Comparison of ENCODE assay signal across 8 mouse cellular contexts in genomic region chr12:73053668-73054241, GRCm38 (mm10). TPM values are rescaled to one million over a fixed set of nuclear protein-coding genes. Genes with fewer than 3 reads are reported as not detected.
DNase-seq lines count a peak whose midpoint lies in the region; ATAC-seq and TF ChIP-seq lines count a peak whose summit lies in the region.

TSS of gene Six1 (minus strand) at chr12:73053887.

- peaks cover 95% of the 10 kb centered on the region for H3K27me3 ChIP-seq in hindbrain, embryonic 14.5 days (ENCODE audit: control insufficient read depth, insufficient read depth, low read length)
- peaks cover 77% of the 10 kb centered on the region for H3K27me3 ChIP-seq in midbrain, embryonic 15.5 days (replicated peaks)

- peak within 1 kb of the TSS; percentile 49 for H3K4me3 ChIP-seq in layer of hippocampus, adult 2 months
- H3K4me3 ChIP-seq in gastrocnemius, adult 2 months: peak within 1 kb of the TSS; percentile 80
- peak within 1 kb of the TSS; percentile 26 for H3K4me3 ChIP-seq in hindbrain, embryonic 14.5 days (replicated peaks; ENCODE audit: low read length)
- H3K4me3 ChIP-seq in midbrain, embryonic 15.5 days: peak within 1 kb of the TSS; percentile 23

- peak within 1 kb of the TSS; percentile 49 for H3K4me2 ChIP-seq in hindbrain, embryonic 14.5 days (replicated peaks)
- peak within 1 kb of the TSS; percentile 44 for H3K4me2 ChIP-seq in midbrain, embryonic 15.5 days

- H3K9ac ChIP-seq in hindbrain, embryonic 14.5 days: no peak within 1 kb of the TSS
- H3K9ac ChIP-seq in midbrain, embryonic 15.5 days: no peak within 1 kb of the TSS

- WGBS in hindbrain, embryonic 14.5 days: under 1% methylated on average over 39 of the region's 42 CpGs
- WGBS in midbrain, embryonic 15.5 days: under 1% methylated on average over 41 of the region's 42 CpGs

- no peaks in the 10 kb centered on the region for H3K4me1 ChIP-seq in hindbrain, embryonic 14.5 days (replicated peaks; ENCODE audit: control insufficient read depth, insufficient read depth, low read length)
- H3K4me1 ChIP-seq in midbrain, embryonic 15.5 days: peaks cover 7% of the 10 kb centered on the region; the same call in 1 of the 2 replicates

- H3K36me3 ChIP-seq in hindbrain, embryonic 14.5 days (replicated peaks; ENCODE audit: control insufficient read depth, insufficient read depth): no peaks in the 10 kb centered on the region
- H3K36me3 ChIP-seq in midbrain, embryonic 15.5 days (replicated peaks): no peaks in the 10 kb centered on the region

- DNase-seq in layer of hippocampus, adult 2 months (ENCODE audit: low spot score in 2 of 2): no peak
- no peak for DNase-seq in layer of hippocampus, postnatal 10 days (ENCODE audit: low spot score in 2 of 2)
- DNase-seq in adrenal gland, postnatal 25 days: peak; percentile 80
- peak; percentile 97 for DNase-seq in gastrocnemius, adult 2 months
- no peak for DNase-seq in hindbrain, embryonic 14.5 days (ENCODE audit: low spot score)
- peak; percentile 71 for DNase-seq in liver
- peak; percentile 35 for DNase-seq in thymus, postnatal 4 days

- no peaks in the 10 kb centered on the region for H3K9me3 ChIP-seq in hindbrain, embryonic 14.5 days (ENCODE audit: control insufficient read depth, low read length)
- H3K9me3 ChIP-seq in midbrain, embryonic 15.5 days: no peaks in the 10 kb centered on the region

- intact Hi-C loops in gastrocnemius, adult 2 months (cut with DNase I): loop anchor here (1.0 to 2.0 kb wide), 2 partner anchors 59 to 272 kb away; partner anchors contain the start of gene Six4

- peak; percentile 48 for TF ChIP-seq CTCF in layer of hippocampus, adult 2 months (conservative IDR thresholded peaks at IDR 0.05)
- peak; percentile 76 for TF ChIP-seq CTCF in gastrocnemius, adult 2 months (IDR thresholded peaks at IDR 0.05)

- peak; percentile 53; the same call in 1 of the 2 replicates for ATAC-seq in hindbrain, embryonic 14.5 days (ENCODE audit: low FRiP score)
- 0 out of 2 replicates have a peak, but pooled peaks have one; percentile 39 for ATAC-seq in midbrain, embryonic 15.5 days (replicated peaks)

- H3K27ac ChIP-seq in layer of hippocampus, adult 2 months: no peak within 1 kb of the TSS
- H3K27ac ChIP-seq in gastrocnemius, adult 2 months: peak within 1 kb of the TSS; percentile 98
- no peak within 1 kb of the TSS for H3K27ac ChIP-seq in hindbrain, embryonic 14.5 days
- no peak within 1 kb of the TSS for H3K27ac ChIP-seq in midbrain, embryonic 15.5 days

RNA-seq across cellular contexts. Expression of gene Six1, which starts in this region (rescaled TPM):
- total RNA-seq in layer of hippocampus, adult 2 months (2021): under 1 TPM; 0.18 to 0.20 TPM
- total RNA-seq in layer of hippocampus, postnatal 10 days (2021): under 1 TPM; 0.57 to 0.69 TPM
- 1.6 and 4.2 TPM in 2 replicates for total RNA-seq in adrenal gland, postnatal 25 days (2021)
- total RNA-seq in gastrocnemius, adult 2 months (2021): 10 to 100 TPM; 59.8 to 68.4 TPM
- 0.43 and 0.53 TPM in 2 replicates for polyA plus RNA-seq in hindbrain, embryonic 14.5 days (2014; fragmentation: Nextera tagmentation; extraction: Ambion mirVana)
- polyA plus RNA-seq in midbrain, embryonic 15.5 days (2015; fragmentation: Nextera tagmentation; extraction: Ambion mirVana): 0.82 and 1.3 TPM in 2 replicates

Comparison
In these comparisons a context has a peak if more than half of its experiments do, and no peak if none do; other contexts are left out.
1. RNA of gene Six1 (total RNA-seq): 59.8 to 68.4 TPM in gastrocnemius, adult 2 months; 1.6 to 4.2 TPM in adrenal gland, postnatal 25 days, 0.57 to 0.69 TPM in layer of hippocampus, postnatal 10 days and 0.18 to 0.20 TPM in layer of hippocampus, adult 2 months; every median in the first group is over 10 times any median in the second.
2. Peak in ATAC-seq, H3K4me3 ChIP-seq and H3K4me2 ChIP-seq in hindbrain, embryonic 14.5 days; RNA of the gene not detected or under 1 TPM.
3. DNase-seq: peak in adrenal gland, postnatal 25 days (single experiment), gastrocnemius, adult 2 months (single experiment), liver (single experiment) and thymus, postnatal 4 days (single experiment); none in layer of hippocampus, adult 2 months (0 of 2), layer of hippocampus, postnatal 10 days (0 of 2) and hindbrain, embryonic 14.5 days (single experiment).
4. H3K4me3 ChIP-seq: peak in every context shown above with its lines; median percentile 80 in gastrocnemius, adult 2 months; 49 in layer of hippocampus, adult 2 months; 26 in hindbrain, embryonic 14.5 days; 23 in midbrain, embryonic 15.5 days.